Mouse (Mus musculus): Measurements from ENCODE around the gene Mak. TPM values are rescaled to one million over a fixed set of nuclear protein-coding genes. Genes with fewer than 3 reads are reported as not detected.

Mak gene
- 262 TPM for polyA plus RNA-seq (2014; fragmentation: Illumina TruSeq; extraction: RNeasy Lipid Tissue Mini Kit (QIAGEN cat#74804); ENCODE audit: low read depth, low replicate concordance)

DNA sequence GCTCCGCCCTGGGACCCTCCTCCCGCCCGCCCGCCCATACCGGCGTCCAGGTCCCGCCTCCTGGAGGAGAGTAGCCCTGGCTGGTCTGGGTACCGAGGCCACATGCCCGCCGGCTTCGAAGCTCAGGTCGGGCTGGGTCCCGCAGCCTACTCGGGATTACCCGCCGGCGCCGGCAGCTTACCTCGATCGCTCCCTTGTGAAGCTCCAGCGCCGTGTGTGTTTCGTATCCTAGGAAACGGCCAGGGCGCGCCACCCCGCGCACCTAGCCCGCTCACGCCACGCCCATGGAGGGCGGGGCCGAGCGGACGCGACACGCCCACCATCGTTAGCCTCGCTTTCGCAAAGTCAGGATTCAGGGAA lies at the start of gene Mak:
TSS of gene Mak (minus strand) at position 286 of the 360 bp plus-strand sequence.

DNA sequence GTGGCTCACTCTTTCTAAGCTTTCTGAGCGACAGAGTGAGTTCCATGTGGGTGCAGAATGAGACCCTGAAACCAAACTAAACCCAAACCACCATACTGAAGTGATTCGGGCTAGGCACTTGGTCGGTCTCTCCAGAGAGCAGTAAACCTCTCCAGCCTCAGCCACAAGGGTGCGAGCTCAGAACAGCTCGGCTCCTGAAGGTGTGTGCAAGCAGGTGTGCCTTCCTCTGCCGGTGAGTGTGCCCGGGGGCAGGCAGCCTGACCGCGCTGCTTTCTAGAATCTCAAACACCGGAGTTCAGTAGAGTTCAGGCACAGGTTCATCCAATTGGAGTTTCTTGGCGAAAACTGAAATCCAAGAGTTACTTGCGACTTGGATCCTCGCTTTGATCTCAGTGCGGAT lies 34.4 kb upstream of the Mak start, which contains the start of gene Sycp2l:
TSS of gene Sycp2l (plus strand) at position 368 of the 400 bp plus-strand sequence.

GRCm38 (mm10) chr13:41110935-41111334 lies 31.4 kb upstream of the Mak start, which contains the start of gene Gcm2:
Gene Gcm2 (minus strand): TSS chr13:41111035.

DNA sequence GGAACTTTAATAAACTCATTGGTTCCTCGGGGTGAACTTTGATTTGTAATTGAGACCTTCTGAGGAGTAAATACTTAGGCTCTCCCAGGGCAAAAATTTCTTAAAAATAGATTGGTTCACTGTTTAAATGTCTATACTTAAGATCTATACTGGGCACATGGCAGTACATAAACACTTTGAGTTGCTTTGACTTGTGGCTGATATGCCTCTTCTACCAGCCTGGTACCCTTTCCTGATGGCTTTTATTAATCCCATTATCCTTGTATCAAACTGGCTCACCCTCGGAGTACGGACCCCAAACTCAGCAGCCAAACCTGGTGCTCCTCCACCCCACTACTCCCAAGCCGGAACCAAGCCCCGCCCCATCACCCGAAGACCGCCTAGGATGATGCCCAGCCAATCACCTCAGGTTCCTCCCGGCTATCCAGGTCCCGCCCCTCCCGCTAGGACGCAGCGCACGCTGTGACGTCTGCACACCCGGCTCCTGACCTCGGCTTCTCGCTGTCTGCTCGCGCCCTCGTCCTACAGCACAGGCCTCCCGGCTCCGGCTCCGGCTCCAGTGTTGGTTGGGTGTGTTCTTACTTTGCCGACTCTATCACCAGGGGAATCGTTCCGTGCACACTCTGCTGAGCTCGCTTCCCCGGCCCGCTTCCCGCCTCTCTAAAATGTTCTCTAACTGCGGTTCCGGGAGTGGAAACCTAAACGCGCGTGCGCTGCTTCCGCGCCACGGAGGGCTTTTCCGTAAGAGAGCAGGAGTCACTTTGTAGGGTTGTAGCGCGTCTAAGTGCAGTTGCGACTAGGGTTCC lies 63.5 kb downstream of the Mak start, which contains the start of gene Tmem14c:
TSS of gene Tmem14c (plus strand) at position 464 of the 806 bp plus-strand sequence.

DNA sequence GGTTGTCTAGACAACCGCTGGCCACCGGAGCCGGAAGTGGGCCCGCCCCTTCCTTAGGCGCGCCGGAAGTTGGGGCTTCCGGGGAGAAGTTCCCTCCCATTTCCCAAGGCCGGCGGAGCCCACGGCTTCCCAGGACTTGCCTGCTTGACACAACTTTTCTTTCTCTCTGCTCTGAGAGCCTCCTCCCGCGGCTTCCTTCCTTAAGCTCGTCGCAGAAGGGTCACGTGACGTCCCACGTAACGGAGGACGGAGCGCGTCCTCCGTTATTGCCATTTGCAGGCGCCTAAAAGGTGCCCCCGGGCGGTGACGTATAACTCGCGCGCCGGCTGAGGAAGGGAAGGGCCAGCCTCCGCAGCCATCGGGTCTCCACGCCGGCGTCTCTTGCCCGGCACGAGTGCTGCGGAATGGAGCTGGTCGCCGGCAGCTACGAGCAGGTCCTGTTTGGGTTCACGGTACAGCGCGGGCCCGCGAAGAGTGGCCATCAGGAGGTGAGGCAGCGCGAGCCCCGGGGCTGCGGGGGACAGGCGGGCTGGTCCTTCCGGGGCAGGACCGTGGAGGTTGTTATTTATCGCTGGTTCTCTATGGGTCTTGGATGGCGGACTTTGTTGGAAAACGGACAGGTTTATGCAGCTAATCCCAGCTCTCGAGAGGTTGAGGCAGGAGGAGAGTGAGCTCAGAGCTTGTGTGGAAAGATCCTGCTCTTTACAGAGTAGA lies 78.4 kb downstream of the Mak start, which contains the start of gene Pak1ip1:
TSS of gene Pak1ip1 (plus strand) at position 98 of the 714 bp plus-strand sequence.

Other genes starting within 250 kb of the Mak start
- 0.71 TPM for gene Gcnt2, start 220.0 kb downstream of the Mak start, polyA plus RNA-seq (2014; fragmentation: Illumina TruSeq; extraction: RNeasy Lipid Tissue Mini Kit (QIAGEN cat#74804); ENCODE audit: low read depth, low replicate concordance)
- gene Pak1ip1, start 78.7 kb downstream of the Mak start, polyA plus RNA-seq (2014; fragmentation: Illumina TruSeq; extraction: RNeasy Lipid Tissue Mini Kit (QIAGEN cat#74804); ENCODE audit: low read depth, low replicate concordance), result 46.7 TPM
- gene Tmem14c, start 63.4 kb downstream of the Mak start, polyA plus RNA-seq (2014; fragmentation: Illumina TruSeq; extraction: RNeasy Lipid Tissue Mini Kit (QIAGEN cat#74804); ENCODE audit: low read depth, low replicate concordance), result 7.4 TPM
- not detected for gene Gcm2, start 31.3 kb upstream of the Mak start, polyA plus RNA-seq (2014; fragmentation: Illumina TruSeq; extraction: RNeasy Lipid Tissue Mini Kit (QIAGEN cat#74804); ENCODE audit: low read depth, low replicate concordance)
- 0.48 TPM for gene Sycp2l, start 34.6 kb upstream of the Mak start, polyA plus RNA-seq (2014; fragmentation: Illumina TruSeq; extraction: RNeasy Lipid Tissue Mini Kit (QIAGEN cat#74804); ENCODE audit: low read depth, low replicate concordance)
- 224 TPM for gene Elovl2, start 140.7 kb upstream of the Mak start, polyA plus RNA-seq (2014; fragmentation: Illumina TruSeq; extraction: RNeasy Lipid Tissue Mini Kit (QIAGEN cat#74804); ENCODE audit: low read depth, low replicate concordance)
- 77.3 TPM for gene Smim13, start 170.1 kb upstream of the Mak start, polyA plus RNA-seq (2014; fragmentation: Illumina TruSeq; extraction: RNeasy Lipid Tissue Mini Kit (QIAGEN cat#74804); ENCODE audit: low read depth, low replicate concordance)
- gene Gm17364, start 194.3 kb upstream of the Mak start, polyA plus RNA-seq (2014; fragmentation: Illumina TruSeq; extraction: RNeasy Lipid Tissue Mini Kit (QIAGEN cat#74804); ENCODE audit: low read depth, low replicate concordance), result not detected